Mouse (Mus musculus) kidney, postnatal 14 days (tissue): ENCODE results near the gene Brf1.

Source experiments
- DNase-seq: peaks from one replicate; pipeline ENCODE4 v3.0.0; 2022; ENCODE audit warnings: mixed read lengths

The Brf1 gene

DNA sequence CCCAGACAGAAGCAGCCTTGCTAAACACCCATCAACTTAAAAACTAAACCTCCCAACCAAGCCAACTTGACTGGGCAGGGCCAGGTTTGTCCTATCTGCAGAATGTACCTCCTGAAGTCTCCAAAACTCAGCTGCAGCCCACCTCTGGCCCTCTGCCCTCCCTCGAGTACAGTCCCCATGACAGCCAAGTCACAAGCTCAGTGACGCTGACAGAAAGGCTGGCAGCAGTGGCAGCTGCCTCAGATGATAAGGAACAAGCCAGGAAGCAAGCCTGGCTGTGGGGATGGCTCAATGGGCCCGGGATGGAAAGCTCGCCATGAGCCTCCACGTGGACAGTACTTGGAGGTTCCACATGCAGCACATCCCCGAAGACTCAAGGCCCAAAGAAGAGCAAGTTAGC is 30.9 kb downstream of the Brf1 start:
- DNase-seq: no peak

DNA sequence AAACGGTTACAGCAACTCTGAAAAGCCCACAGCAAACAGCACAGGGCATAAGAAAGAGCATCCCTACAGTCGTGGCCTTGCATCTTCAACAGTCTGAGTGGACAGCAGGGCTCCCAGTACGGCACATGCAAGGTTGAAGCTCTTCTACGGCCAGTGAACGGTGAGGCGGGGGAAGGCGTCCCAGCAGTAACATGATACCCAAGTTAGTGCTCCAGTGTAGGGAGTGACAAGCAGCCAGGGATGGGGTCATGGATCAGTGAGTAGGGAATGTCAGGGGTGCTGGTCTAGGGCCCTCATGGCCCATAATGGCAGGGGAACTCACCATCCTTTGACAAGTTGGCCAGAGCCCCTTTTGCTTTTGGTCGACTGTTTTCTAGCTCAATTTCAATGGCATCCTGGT is 31.6 kb downstream of the Brf1 start:
- DNase-seq: no peak

DNA sequence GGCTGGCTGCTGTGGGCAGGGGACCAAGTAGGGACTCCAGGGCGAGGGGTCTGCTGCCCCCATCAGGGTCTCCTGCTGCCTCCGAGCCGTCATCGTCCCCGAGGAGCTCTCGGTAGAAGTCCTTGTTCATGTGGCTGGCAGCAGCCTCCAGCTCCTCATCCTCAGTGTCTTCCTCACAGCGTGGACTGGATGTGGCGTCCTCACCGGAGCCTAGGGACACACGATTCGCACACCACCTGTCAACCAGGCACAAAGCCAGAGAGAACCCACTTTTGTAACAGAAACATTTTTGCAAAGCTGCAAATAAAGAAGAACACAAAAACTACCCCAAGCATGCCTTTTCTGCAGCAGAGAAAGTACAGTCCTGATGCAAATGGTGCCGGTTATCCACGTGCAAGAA is 34.7 kb downstream of the Brf1 start:
- no peak for DNase-seq

DNA sequence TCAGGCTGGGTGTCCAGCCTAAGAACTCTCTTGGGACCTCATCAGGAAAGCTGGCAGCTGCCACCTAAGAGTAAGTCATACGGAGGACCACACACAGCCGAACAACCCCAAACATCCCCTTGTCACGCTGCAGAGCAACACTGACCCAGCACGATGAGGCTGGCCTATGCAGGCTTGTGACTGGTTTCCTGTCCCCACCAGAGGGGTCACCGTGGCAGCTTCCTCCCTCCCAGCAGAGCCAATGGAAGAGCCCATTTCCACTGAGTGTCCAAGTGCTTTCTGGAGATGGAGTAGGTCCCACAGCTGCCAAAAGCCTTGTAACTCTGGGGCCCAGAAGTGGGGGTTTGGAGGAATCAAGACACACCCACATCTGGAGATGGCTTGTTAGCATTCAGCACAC is 38.6 kb downstream of the Brf1 start:
- DNase-seq: peak; percentile 42

DNA sequence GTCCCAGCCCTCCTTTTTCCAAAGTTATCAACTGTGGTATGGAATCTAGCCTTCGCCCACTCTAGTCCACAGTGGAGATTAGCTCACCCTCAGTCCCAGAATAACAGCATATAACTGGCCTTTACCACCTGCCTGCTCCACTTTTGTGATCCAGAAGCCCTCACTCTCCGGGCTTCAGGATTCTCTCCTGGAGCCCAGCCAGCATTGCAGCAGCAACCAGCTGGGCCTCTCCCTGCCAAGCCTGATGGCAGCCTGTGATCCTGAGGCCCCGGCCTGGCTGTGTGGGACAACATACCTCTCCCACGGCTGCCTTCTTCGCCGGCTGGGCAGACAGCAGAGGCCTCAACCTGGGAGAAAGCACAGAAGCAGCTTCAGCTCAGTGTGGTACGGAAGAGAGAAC is 39.1 kb downstream of the Brf1 start:
- no peak for DNase-seq

DNA sequence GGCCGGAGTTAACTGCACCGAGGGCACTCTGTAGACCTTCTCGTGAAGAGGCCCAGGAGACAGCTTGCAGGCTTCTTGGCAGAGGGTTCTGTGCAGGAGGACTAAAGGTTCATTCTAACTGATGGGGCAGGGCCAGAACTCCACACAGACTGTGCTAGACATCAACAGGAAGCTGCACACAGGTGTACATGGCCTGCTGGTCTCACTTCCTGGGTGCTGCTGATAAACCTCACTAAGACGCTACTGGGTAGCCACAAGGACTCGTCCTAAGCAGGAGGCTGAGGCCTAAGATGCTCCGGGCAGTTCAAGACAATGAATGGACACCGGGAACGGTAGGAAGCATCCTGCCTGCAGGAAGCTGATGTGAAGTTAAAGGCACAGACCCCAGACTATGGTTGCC is 41.1 kb downstream of the Brf1 start:
- DNase-seq: no peak

DNA sequence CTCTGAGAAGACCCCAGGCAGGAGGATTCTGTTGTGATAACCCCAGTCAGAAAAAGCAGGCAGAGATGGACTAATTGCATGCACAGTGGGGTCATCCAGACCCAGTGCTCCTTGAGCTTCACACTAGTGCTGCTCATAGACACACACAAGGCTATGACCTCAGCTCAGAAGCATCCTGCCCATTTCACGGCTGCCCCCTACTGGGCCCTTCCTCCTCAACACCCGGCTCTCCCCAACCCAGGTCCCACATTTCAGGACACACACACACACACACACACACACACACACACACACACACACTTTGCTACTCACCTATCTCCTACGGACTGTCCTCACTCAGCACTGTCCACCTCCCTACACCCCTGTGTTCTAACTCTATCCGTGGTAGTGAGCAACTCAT is 42.2 kb downstream of the Brf1 start:
- DNase-seq: peak; percentile 56

DNA sequence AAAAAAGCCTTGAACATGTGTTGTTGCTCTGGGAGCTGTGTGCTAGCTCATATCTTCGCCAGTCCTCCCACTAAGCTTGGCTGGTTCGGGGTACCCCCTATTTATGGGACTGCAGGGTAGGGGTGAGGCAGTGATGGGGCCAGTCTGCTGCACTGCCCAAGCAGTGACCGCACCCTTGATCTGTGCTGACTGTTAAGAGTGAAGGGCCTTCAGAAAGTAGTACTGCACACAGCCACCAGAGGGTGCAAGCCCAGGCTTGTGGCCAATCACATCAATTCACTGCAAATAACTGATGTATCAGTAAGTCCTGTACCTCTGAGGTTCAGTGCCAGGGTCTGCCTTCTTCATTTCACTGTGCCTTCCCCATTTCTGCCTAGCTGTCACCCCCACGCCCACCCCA is 44.7 kb downstream of the Brf1 start:
- DNase-seq: peak; percentile 83

DNA sequence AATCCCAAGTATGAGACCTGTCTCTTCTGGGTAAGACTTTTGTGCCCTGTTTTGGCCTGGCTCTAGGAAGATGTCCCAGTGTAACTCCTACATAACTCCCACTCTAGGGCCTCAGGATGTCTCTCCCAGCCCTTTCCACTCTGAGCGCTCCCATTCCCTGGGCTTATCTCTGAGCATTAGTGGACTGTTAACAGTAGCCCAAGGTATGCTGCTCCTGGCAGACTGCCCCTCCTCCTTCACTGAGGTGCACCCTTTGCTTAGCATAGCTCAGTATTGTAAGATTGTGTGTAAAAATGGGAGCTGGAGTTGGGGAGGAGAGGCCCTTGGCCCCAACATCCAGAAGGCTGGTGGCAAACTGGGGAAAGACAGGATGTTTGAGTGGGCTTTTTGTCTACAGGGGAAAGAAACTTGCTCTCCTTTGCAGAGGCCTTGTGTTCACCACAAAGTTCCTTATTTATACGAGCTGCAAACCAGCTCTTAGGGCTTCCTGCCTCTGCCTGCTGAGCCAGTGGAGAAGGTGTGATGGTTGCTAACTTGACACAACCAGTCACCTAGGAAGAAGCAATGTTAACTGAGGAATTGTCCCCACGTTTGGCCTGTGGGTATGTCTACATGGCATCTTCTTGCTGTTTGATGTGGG is 47.5 kb downstream of the Brf1 start:
- DNase-seq: no peak

DNA sequence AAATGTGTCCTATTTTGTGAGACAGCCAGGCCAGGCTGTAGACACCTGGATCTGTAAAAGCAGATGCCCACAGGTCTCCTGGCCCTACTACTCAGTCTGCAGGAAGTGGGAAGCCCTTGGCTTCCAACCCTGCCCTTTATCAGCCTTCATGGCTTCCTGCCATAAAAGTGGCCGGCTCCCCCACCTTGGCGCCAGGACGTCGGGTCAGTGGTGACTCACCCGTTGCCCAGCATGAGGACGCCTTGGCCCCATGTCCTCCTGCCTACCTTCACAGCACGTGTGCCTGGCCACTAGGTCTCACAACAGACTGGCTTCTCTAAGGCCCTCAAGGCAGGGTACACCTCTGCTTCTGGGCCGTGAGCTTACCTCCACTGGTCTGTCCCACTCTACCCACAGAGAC is 48.1 kb downstream of the Brf1 start:
- peak; percentile 63 for DNase-seq

DNA sequence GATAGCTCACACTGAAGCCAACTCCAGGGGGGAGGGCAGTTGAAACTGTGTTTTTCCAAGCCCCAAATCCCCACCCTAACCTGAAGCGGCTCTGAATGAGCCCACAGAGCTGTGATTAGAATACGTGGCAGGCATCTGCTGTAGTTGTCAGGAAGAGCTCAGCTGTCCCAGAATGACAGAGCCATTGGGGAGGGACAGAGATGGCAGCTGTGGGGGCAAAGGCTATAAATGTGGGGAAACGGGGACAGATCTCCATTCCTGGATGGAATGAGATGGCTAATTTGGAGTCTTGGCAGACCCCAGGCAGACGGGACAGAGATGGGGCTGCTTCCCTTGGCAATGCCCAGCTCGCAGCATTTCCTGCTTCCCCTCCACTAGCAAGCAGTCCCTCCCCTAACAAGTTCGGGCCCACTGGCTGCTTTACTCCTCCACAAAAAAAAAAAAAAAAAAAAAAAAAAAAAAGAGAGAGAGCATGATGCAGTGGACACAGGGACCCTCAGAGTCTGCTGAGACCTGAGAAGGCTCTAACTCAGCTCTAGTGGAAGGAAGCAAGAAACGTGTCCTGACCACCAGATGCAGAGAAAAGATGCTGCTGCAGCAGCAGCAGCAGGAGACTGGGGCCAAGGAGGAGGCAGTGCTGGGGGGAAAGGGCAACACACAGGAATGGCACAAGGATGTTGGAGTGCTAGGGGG is 49.2 kb downstream of the Brf1 start:
- no peak for DNase-seq

DNA sequence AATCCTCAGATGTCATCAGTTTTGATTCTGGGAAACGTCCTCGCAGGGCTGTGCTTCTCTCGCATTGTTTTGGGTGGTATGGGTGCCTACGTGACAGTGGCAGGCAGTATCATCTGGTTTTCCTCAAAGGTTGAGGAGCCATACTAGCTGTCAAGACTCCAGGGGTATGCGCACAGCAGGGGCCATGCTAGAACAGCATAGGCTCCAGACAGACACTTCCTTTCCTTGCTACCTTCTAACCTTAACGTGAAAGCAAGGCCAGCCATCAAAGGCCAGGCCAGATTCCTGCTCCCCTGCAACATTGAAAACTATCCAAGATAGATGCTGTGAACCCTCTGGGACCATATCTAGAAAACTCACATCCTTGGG is 49.8 kb downstream of the Brf1 start:
- DNase-seq: no peak

DNA sequence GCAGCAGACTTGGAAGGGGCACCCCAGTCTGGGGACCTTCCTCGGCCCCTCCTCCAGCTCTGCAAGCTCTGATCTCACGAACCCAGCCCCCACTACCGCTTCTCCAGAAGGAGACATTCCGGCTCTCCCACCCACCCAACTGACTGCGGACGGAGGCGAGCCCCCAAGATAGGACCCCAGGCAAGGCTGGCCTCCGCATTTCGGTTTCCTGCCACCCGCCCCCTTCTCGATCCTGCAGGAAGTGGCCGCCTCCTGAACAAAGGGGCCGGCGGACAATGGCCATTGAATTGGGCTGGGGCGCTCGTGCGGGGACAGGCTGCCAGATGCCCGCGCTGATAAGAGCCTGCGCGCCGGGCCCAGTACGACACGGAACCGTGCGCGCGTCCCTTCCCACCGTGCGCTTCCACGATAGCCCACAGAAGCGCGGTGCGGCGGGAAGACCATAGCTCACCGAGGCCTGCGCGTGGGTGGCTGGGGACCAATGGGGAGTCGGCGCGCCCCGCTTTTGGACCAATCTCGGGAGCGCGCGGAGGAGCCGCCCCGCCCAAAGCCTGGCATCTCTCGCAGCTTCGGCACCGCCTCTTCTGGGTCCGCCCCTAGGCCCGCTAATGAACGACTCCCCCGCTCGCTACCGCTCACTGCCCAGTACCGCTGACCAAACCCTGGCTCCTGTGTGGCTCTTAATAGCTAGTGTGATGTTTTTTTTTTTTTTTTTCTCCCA is 50.3 kb downstream of the Brf1 start:
- peak; percentile 93 for DNase-seq

DNA sequence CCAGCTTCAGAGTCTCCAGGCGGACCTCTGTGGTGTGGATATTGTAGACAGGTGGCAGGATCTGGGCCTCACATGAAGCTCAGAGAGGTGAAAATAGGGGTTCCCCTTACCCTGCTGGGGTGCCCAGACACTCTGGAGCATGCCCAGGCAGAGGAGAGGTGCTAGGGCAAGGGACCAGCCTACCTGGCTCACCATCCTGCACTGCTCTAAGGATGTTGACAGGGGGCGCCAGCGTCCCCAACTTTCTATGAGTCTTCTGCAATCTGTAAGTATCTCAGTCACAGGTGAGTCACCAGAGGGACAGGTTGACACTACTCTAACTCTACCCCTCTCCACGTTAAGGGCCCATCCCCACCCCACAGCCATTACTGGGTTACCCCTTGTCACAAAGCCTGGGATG is 53.2 kb downstream of the Brf1 start:
- DNase-seq: no peak

DNA sequence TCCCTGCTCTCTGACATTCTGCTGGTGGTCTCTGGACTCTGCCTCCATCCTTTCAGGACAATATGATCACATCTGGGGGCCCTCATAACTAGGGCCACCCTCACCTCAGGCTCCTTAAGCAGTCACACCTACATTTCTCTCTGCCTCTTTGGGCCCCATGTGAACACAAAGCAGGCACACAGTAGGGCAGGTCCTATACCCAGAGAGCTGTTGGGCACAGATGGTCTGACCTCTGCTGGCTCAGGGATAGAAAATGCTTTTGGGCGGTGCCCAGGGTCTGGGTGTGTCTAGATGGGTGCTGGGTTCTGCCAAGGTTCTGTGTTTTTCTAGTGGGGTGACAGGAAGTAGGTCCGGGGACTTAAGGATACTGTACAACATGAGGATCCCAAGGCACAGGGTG is 56.8 kb downstream of the Brf1 start:
- DNase-seq: no peak

DNA sequence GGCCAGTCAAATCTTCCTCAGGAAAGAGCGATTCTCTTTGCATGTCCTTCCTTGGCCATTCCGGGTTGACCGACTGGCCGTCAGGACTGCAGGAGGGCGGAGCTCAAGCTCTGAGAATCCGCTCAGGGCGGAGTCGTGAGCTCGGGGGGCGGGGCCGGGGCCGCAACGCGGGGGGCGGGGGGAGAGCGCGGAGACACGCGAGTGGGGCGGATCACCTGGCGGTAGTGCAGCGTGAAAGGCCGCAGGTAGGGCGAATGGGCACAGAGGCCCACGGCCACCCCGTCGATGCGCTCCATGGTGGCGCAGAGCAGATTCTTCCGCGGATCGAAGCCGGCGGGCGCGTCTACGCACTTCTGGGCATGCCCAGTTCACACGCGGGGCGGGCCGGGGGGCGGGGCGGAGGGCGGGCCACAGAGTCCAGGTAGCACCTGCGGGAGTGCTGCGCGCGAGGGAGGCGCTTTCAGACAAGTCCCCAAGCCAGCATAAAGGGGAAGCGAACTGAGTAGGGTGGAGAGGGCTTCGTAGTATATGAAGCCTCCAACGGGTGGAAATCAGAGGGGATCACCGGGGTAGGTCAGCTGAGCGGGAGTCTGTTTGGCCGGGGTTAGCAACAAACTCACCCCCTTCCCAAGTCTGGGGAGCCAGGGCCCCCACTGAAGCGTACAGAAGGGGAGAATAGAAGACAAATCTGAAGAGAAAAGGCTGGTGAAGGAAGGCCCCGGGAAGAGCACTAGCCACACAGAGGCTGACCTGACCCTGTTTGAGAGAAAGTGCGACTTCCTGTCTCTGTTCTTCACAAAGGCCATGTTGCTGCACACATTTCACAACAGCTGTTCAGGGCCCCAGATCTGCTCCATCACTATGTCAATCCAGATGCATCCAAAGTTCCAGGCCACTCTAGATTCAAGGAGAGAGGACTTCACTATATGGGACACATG is 58.5 kb downstream of the Brf1 start, which contains the start of gene Nudt14:
Gene Nudt14, minus strand, starts transcription at position 349 of the 938 bp plus-strand sequence.
- DNase-seq: peak; percentile 90

DNA sequence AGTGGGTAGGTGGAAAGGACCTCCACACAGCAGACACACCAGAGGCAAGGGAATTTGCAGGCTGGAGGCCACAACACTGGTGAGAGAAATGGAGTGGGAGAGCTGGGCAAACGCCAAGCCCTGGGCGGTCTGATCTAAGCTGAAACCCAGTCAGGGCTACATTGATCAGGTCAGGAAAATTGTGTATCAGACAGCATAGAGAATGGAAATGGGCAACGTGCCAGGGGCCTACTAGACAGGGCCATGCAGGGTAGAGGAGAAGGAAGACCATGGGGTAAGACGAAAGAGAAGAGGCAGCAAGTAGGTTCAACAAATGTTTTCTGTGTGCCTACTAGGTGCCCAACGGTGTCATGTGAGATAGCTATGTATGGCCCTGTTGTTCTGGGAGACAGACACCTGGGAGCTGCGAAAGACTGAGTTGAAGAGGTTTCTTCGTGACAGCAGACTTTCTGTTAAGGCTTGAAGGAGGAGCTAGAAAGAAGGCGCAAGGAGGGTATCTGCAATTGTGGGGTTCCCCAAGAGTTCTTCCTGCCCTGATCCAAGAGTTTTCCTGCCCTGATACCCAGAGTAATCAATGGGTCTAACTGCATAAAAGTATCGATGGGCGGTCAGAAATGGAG is 59.2 kb downstream of the Brf1 start:
- peak; percentile 52 for DNase-seq

DNA sequence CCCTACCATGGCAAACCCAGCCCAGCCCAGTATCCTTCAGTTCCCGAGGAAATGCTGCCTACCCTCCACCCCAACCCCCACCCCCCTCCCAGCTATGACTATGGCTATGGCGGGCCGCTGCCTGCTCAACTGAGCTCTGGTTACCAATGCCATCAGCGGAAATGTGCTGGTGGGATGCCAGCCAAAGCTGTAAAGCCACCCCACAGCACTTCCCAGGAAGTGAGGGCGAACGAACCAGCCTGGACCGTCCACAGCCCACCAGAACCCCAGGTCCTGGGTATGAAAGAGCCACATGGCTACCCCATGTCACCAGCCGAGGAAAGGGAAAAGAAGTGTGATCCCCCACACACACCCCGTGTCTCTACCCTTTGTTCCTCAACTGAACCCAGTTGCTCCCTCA is 59.8 kb downstream of the Brf1 start:
- DNase-seq: no peak

DNA sequence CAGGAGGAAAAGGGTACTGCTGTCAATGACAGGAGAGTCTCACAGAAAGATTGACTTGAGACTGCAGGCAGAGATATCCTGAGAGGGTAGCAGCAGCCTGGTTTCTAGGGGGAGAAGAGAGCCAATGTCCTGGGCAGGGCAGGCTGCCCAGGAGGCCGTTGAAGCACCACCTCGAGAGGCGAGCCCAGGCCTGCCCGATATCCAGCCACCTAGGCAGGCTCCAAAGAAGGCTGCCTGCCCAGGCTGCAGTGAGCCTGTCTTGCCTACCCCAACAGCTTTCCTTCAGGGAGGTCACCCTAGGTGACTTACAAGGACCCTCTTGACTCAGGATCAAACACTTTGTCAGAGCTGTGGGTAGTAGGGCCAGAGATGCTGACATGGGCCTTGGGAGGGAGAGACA is 60.3 kb downstream of the Brf1 start:
- DNase-seq: no peak

DNA sequence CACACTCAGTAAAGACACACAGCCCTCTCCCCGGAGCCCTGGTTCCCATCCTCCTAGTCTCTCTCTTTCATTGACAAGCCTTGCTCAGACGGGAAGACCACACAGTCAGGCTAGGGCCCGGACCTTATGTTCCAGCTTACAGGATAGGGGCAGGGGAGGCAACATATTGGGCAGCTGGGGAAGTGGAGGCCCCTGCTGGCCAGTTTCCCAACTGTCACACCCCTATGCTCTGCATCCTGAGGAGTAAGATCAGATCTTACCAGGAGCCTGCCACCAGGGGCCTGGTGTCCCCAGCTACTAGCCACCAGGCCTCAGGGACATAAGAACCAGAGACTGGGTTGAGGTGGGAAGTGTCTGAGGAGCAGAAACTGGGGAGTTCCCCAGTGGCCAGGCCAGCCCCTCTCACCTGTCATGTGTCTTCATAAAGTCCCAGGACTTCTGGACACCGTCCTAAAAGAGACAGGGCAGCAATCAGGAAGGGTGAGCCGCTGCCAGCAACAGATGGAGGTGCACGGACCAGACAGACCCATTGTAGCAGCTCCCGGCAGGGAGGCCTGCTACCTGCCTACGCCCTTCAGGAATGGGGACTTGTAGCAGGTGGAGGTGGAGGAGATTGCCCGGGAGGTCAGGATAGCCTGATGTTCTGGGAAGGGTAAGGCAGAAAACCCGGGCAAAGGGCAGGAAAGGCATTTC is 61.5 kb downstream of the Brf1 start:
- DNase-seq: no peak

DNA sequence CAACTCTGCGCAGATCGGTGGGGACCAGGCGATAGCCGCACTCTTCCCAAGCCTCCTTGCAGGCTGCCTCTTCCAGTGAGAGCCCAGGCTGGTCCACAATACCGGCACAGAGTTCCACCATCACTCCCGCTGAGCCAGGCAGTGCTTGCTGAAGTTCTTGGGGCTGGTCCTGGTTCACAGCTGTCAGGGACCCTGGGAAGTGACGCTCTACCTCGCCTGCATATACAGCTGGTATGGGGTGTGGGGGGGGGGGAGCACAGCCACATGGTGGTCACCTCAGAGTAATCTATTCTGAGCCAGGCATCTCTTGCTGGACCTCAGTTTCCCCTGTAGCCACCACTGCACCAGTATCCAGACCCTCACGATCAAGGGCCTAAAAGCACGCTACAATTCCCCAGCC is 62.1 kb downstream of the Brf1 start:
- DNase-seq: no peak

DNA sequence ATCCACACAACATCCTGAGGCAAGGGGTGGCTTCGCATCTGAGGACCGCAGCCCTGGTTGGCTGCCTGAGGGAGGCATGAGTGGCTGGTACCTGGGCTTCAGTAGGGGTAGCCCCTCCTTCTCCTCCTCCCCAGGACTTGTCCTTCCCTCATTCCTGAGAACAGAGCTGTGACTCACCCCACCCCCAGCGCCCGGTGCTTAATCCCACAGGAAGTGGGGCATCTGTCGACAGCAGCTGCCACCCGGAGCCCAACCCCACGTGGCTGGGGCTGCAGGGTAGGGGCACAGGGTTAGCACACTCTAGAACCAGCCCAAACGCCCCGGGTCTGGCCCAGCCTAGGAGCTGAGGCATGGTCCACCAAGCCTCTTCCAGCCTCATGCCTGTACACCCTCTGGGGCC is 62.6 kb downstream of the Brf1 start:
- DNase-seq: no peak
